Comparison of ENCODE assay signal across 7 mouse cellular contexts in the genomic region with DNA sequence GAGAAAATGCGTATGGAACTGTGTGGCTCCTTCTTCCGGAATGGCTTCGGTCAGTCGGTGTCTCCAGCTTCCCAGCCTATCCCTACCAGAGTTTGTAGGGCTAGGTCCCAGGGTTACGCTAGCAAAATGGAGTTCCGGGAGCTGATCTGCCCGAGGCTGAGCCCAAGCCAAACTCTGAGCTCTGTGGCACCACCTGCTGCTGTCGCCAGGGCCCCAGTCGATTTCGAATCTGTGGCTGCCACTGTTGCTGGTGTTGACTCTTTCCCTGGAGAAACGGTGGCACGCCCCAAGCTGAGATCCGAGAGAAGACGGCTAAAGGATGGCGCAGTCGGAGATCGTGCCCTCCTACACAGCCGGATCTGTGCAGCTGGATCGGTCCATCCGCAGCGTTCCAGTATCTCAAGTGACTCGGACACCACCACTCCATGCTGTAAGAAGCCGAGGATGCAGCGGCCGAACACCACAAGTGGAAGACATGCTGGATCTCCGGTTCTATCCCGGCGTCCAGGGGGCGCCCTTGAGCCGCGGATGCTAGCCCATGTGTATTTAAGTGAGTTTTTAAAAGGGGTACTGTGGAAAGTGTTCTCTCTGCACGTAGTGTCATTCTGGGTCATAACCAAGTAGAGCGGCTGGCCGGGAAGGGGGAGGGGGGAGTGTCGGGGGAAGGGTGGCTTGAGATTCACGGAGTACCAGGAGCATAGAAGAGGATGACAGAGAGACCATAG. TPM values are rescaled to one million over a fixed set of nuclear protein-coding genes. Genes with fewer than 3 reads are reported as not detected.
DNase-seq lines count a peak whose midpoint lies in the region; ATAC-seq and TF ChIP-seq lines count a peak whose summit lies in the region.

No protein-coding gene starts in this region.

- no peak for TF ChIP-seq POLR2A in kidney, adult 2 months (IDR thresholded peaks at IDR 0.05; ENCODE audit: low read depth, low read length)
- no peak; the same call in none of the 2 replicates for TF ChIP-seq POLR2A in spleen, adult 2 months (IDR thresholded peaks at IDR 0.05; ENCODE audit: low read depth, low read length)

- ATAC-seq in embryonic facial prominence, embryonic 11.5 days (replicated peaks; ENCODE audit: insufficient number of reproducible peaks, low FRiP score, low TSS enrichment, low read depth) = peak; percentile 63; the same call in 1 of the 2 replicates
- peak; percentile 13; the same call in 1 of the 2 replicates for ATAC-seq in limb, embryonic 12.5 days (ENCODE audit: insufficient number of reproducible peaks, insufficient read depth, low FRiP score, low TSS enrichment, low read depth)
- no peak for ATAC-seq in midbrain, embryonic 14.5 days (ENCODE audit: low FRiP score, low TSS enrichment)

- H3K27me3 ChIP-seq in embryonic facial prominence, embryonic 11.5 days (ENCODE audit: control insufficient read depth, insufficient read depth, low read length) = no peaks in the 10 kb centered on the region
- H3K27me3 ChIP-seq in kidney, adult 2 months (replicated peaks; ENCODE audit: control insufficient read depth, insufficient read depth, low read length) = no peaks in the 10 kb centered on the region
- no peaks in the 10 kb centered on the region for H3K27me3 ChIP-seq in limb, embryonic 12.5 days
- no peaks in the 10 kb centered on the region for H3K27me3 ChIP-seq in midbrain, embryonic 14.5 days (ENCODE audit: control insufficient read depth, insufficient read depth, low read length)
- no peaks in the 10 kb centered on the region for H3K27me3 ChIP-seq in spleen, adult 2 months (ENCODE audit: control insufficient read depth, insufficient read depth, low read length)

- H3K36me3 ChIP-seq in embryonic facial prominence, embryonic 11.5 days (replicated peaks; ENCODE audit: control insufficient read depth, insufficient read depth, low read depth, low read length) = no peaks in the 10 kb centered on the region
- no peaks in the 10 kb centered on the region for H3K36me3 ChIP-seq in kidney, adult 2 months (ENCODE audit: control insufficient read depth, insufficient read depth, low read length)
- H3K36me3 ChIP-seq in limb, embryonic 12.5 days = peaks cover 2% of the 10 kb centered on the region
- H3K36me3 ChIP-seq in midbrain, embryonic 14.5 days (ENCODE audit: control insufficient read depth, insufficient read depth, low read length) = no peaks in the 10 kb centered on the region
- no peaks in the 10 kb centered on the region for H3K36me3 ChIP-seq in spleen, adult 2 months (ENCODE audit: control insufficient read depth, insufficient read depth, low read length)

- peak; percentile 78 for TF ChIP-seq CTCF in kidney, adult 2 months (conservative IDR thresholded peaks at IDR 0.05; ENCODE audit: insufficient read depth, insufficient read length, low read depth, low read length)
- peak; percentile 85 for TF ChIP-seq CTCF in spleen, adult 2 months (IDR thresholded peaks at IDR 0.05; ENCODE audit: extremely low read depth, insufficient read depth, insufficient read length, insufficient replicate concordance)

- H3K27ac ChIP-seq in embryonic facial prominence, embryonic 11.5 days (replicated peaks; ENCODE audit: low read depth, low read length) = no peak overlapping the region
- H3K27ac ChIP-seq in kidney, adult 2 months (ENCODE audit: insufficient read depth, low read depth, low read length) = peak overlapping the region; percentile 72
- H3K27ac ChIP-seq in limb, embryonic 12.5 days = peak overlapping the region; percentile 42; the same call in 1 of the 2 replicates
- H3K27ac ChIP-seq in midbrain, embryonic 14.5 days (replicated peaks; ENCODE audit: low read depth, low read length) = no peak overlapping the region
- peak overlapping the region; percentile 97 for H3K27ac ChIP-seq in spleen, adult 2 months (ENCODE audit: insufficient read depth, low read length)

- no peaks in the 10 kb centered on the region for H3K9me3 ChIP-seq in embryonic facial prominence, embryonic 11.5 days (replicated peaks; ENCODE audit: control insufficient read depth, low read length)
- H3K9me3 ChIP-seq in limb, embryonic 12.5 days = no peaks in the 10 kb centered on the region
- H3K9me3 ChIP-seq in midbrain, embryonic 14.5 days (ENCODE audit: control insufficient read depth, low read length) = no peaks in the 10 kb centered on the region

- H3K4me3 ChIP-seq in embryonic facial prominence, embryonic 11.5 days (ENCODE audit: low read depth, low read length) = peak overlapping the region; percentile 41
- H3K4me3 ChIP-seq in kidney, adult 2 months (ENCODE audit: insufficient read depth, low read depth, low read length) = peak overlapping the region; percentile 66
- H3K4me3 ChIP-seq in limb, embryonic 12.5 days (replicated peaks) = peak overlapping the region; percentile 49
- peak overlapping the region; percentile 28 for H3K4me3 ChIP-seq in midbrain, embryonic 14.5 days (replicated peaks; ENCODE audit: low read depth, low read length)
- H3K4me3 ChIP-seq in spleen, adult 2 months (ENCODE audit: extremely low read depth, insufficient read depth, insufficient read length) = peak overlapping the region; percentile 89

- no peaks in the 10 kb centered on the region for H3K4me1 ChIP-seq in embryonic facial prominence, embryonic 11.5 days (ENCODE audit: control insufficient read depth, insufficient read depth, low read length)
- H3K4me1 ChIP-seq in kidney, adult 2 months (ENCODE audit: control insufficient read depth, insufficient read depth, low read length) = peaks cover 3% of the 10 kb centered on the region; the same call in 1 of the 2 replicates
- peaks cover 9% of the 10 kb centered on the region; the same call in 1 of the 2 replicates for H3K4me1 ChIP-seq in limb, embryonic 12.5 days (replicated peaks)
- H3K4me1 ChIP-seq in midbrain, embryonic 14.5 days (ENCODE audit: control insufficient read depth, insufficient read depth, low read length) = peaks cover 7% of the 10 kb centered on the region; the same call in 1 of the 2 replicates
- peaks cover 3% of the 10 kb centered on the region; the same call in 1 of the 2 replicates for H3K4me1 ChIP-seq in spleen, adult 2 months (ENCODE audit: control insufficient read depth, insufficient read depth, insufficient read length)

- H3K9ac ChIP-seq in embryonic facial prominence, embryonic 11.5 days (replicated peaks; ENCODE audit: low read length) = peak overlapping the region; percentile 62
- H3K9ac ChIP-seq in limb, embryonic 12.5 days (replicated peaks) = peak overlapping the region; percentile 64
- H3K9ac ChIP-seq in midbrain, embryonic 14.5 days (replicated peaks; ENCODE audit: low read length) = peak overlapping the region; percentile 14; the same call in 1 of the 2 replicates

- DNase-seq in adrenal gland, postnatal 10 days = peak; percentile 92
- peak; percentile 85 for DNase-seq in embryonic facial prominence, embryonic 11.5 days (ENCODE audit: low spot score)
- DNase-seq in heart, adult 18-20 months = peak; percentile 85 to 92
- DNase-seq in kidney, adult 2 months = peak; percentile 94
- peak; percentile 79 for DNase-seq in midbrain, embryonic 14.5 days
- DNase-seq in spleen, adult 2 months (ENCODE audit: low read depth in 1 of 2, low spot score in 2 of 2) = peak; percentile 68 to 87

- H3K4me2 ChIP-seq in embryonic facial prominence, embryonic 11.5 days (ENCODE audit: low read depth, low read length) = peak overlapping the region; percentile 77
- peak overlapping the region; percentile 68 for H3K4me2 ChIP-seq in limb, embryonic 12.5 days
- peak overlapping the region; percentile 51 for H3K4me2 ChIP-seq in midbrain, embryonic 14.5 days (ENCODE audit: low read length)

- 2% methylated on average over 36 of the region's 36 CpGs for WGBS in embryonic facial prominence, embryonic 11.5 days
- 2% methylated on average over 36 of the region's 36 CpGs for WGBS in kidney, adult 2 months
- 3% methylated on average over 36 of the region's 36 CpGs for WGBS in limb, embryonic 12.5 days
- 3% methylated on average over 36 of the region's 36 CpGs for WGBS in midbrain, embryonic 14.5 days
- 2% methylated on average over 36 of the region's 36 CpGs for WGBS in spleen, adult 2 months

RNA-seq across cellular contexts. Expression of a gene that starts 6.7 kb away (rescaled TPM):
- total RNA-seq in adrenal gland, postnatal 10 days (2021) = 10 to 100 TPM; 24.4 to 28.1 TPM
- 2.9 and 3.2 TPM in 2 replicates for polyA plus RNA-seq in embryonic facial prominence, embryonic 11.5 days (2014; fragmentation: Nextera tagmentation; extraction: Ambion mirVana)
- under 1 TPM in 1 of 2 experiments, not detected in 1; 0.44 TPM for total RNA-seq in heart, adult 18-20 months (2021)
- polyA plus RNA-seq in kidney, adult 2 months (2012; rRNA removed) = 24.6 and 27.2 TPM in 2 replicates
- polyA plus RNA-seq in limb, embryonic 12.5 days (2016; fragmentation: Nextera tagmentation; extraction: Ambion mirVana) = 3.4 and 4.1 TPM in 2 replicates
- 0.24 TPM in 1 of 2 replicates, not detected in the other for polyA plus RNA-seq in midbrain, embryonic 14.5 days (2014; fragmentation: Nextera tagmentation; extraction: Ambion mirVana)
- 10.9 and 17.2 TPM in 2 replicates for polyA plus RNA-seq in spleen, adult 2 months (2012; rRNA removed)

RNA-seq across cellular contexts. Expression of a gene that starts 11.6 kb away (rescaled TPM):
- total RNA-seq in adrenal gland, postnatal 10 days (2021) = 1 to 10 TPM; 8.1 to 9.8 TPM
- polyA plus RNA-seq in embryonic facial prominence, embryonic 11.5 days (2014; fragmentation: Nextera tagmentation; extraction: Ambion mirVana) = 11.3 and 14.2 TPM in 2 replicates
- total RNA-seq in heart, adult 18-20 months (2021) = 1 to 10 TPM in 1 of 2 experiments, under 1 TPM in 1; 0.32 to 5.0 TPM
- polyA plus RNA-seq in kidney, adult 2 months (2012; rRNA removed) = 2.3 and 12.7 TPM in 2 replicates
- polyA plus RNA-seq in limb, embryonic 12.5 days (2016; fragmentation: Nextera tagmentation; extraction: Ambion mirVana) = 12.4 and 17.0 TPM in 2 replicates
- 9.0 and 13.6 TPM in 2 replicates for polyA plus RNA-seq in midbrain, embryonic 14.5 days (2014; fragmentation: Nextera tagmentation; extraction: Ambion mirVana)
- polyA plus RNA-seq in spleen, adult 2 months (2012; rRNA removed) = 109 and 117 TPM in 2 replicates

RNA-seq across cellular contexts. Expression of a gene that starts 15.4 kb away (rescaled TPM):
- total RNA-seq in adrenal gland, postnatal 10 days (2021) = 100 to 1,000 TPM; 192 to 198 TPM
- polyA plus RNA-seq in embryonic facial prominence, embryonic 11.5 days (2014; fragmentation: Nextera tagmentation; extraction: Ambion mirVana) = 284 and 293 TPM in 2 replicates
- total RNA-seq in heart, adult 18-20 months (2021) = 100 to 1,000 TPM; 114 to 126 TPM
- 311 TPM in 2 replicates for polyA plus RNA-seq in kidney, adult 2 months (2012; rRNA removed)
- polyA plus RNA-seq in limb, embryonic 12.5 days (2016; fragmentation: Nextera tagmentation; extraction: Ambion mirVana) = 259 and 264 TPM in 2 replicates
- 232 and 238 TPM in 2 replicates for polyA plus RNA-seq in midbrain, embryonic 14.5 days (2014; fragmentation: Nextera tagmentation; extraction: Ambion mirVana)
- 185 and 203 TPM in 2 replicates for polyA plus RNA-seq in spleen, adult 2 months (2012; rRNA removed)

RNA-seq across cellular contexts. Expression of a gene that starts 15.4 kb away (rescaled TPM):
- total RNA-seq in adrenal gland, postnatal 10 days (2021) = 10 to 100 TPM; 83.6 to 86.2 TPM
- polyA plus RNA-seq in embryonic facial prominence, embryonic 11.5 days (2014; fragmentation: Nextera tagmentation; extraction: Ambion mirVana) = 163 and 195 TPM in 2 replicates
- 10 to 100 TPM; 40.6 to 45.1 TPM for total RNA-seq in heart, adult 18-20 months (2021)
- polyA plus RNA-seq in kidney, adult 2 months (2012; rRNA removed) = 160 and 162 TPM in 2 replicates
- polyA plus RNA-seq in limb, embryonic 12.5 days (2016; fragmentation: Nextera tagmentation; extraction: Ambion mirVana) = 187 and 190 TPM in 2 replicates
- polyA plus RNA-seq in midbrain, embryonic 14.5 days (2014; fragmentation: Nextera tagmentation; extraction: Ambion mirVana) = 181 and 186 TPM in 2 replicates
- polyA plus RNA-seq in spleen, adult 2 months (2012; rRNA removed) = 119 and 129 TPM in 2 replicates

RNA-seq across cellular contexts. Expression of a gene that starts 29.0 kb away (rescaled TPM):
- 1 to 10 TPM in 1 of 2 experiments, under 1 TPM in 1; 0.99 to 2.0 TPM for total RNA-seq in adrenal gland, postnatal 10 days (2021)
- polyA plus RNA-seq in embryonic facial prominence, embryonic 11.5 days (2014; fragmentation: Nextera tagmentation; extraction: Ambion mirVana) = 1.2 and 1.9 TPM in 2 replicates
- total RNA-seq in heart, adult 18-20 months (2021) = under 1 TPM; 0.74 to 0.90 TPM
- polyA plus RNA-seq in kidney, adult 2 months (2012; rRNA removed) = 2.2 and 3.7 TPM in 2 replicates
- 2.3 and 2.7 TPM in 2 replicates for polyA plus RNA-seq in limb, embryonic 12.5 days (2016; fragmentation: Nextera tagmentation; extraction: Ambion mirVana)
- 2.9 and 4.4 TPM in 2 replicates for polyA plus RNA-seq in midbrain, embryonic 14.5 days (2014; fragmentation: Nextera tagmentation; extraction: Ambion mirVana)
- polyA plus RNA-seq in spleen, adult 2 months (2012; rRNA removed) = 1.4 and 2.8 TPM in 2 replicates

Comparison
In these comparisons a context has a peak if more than half of its experiments do, and no peak if none do; other contexts are left out.
1. H3K27ac ChIP-seq: peak in kidney, adult 2 months (single experiment), limb, embryonic 12.5 days (single experiment) and spleen, adult 2 months (single experiment); none in embryonic facial prominence, embryonic 11.5 days (single experiment) and midbrain, embryonic 14.5 days (single experiment).
2. H3K4me3 ChIP-seq: peak in every context shown above with its lines; median percentile 89 in spleen, adult 2 months; 66 in kidney, adult 2 months; 49 in limb, embryonic 12.5 days; 41 in embryonic facial prominence, embryonic 11.5 days; 28 in midbrain, embryonic 14.5 days.
3. H3K9ac ChIP-seq: peak in every context shown above with its lines; median percentile 64 in limb, embryonic 12.5 days; 62 in embryonic facial prominence, embryonic 11.5 days; 14 in midbrain, embryonic 14.5 days.
4. Peak in every context shown above with its lines, with median percentiles within 50 percentile points of each other: DNase-seq and H3K4me2 ChIP-seq.